Mouse (Mus musculus): ENCODE results near the gene Man2b2. TPM values are rescaled to one million over a fixed set of nuclear protein-coding genes. Genes with fewer than 3 reads are reported as not detected.

Man2b2 gene
- polyA plus RNA-seq, 1 experiment from 2014 or later = 12.3 TPM

- peaks cover 99% of the 10 kb centered on the region for H3K27me3 ChIP-seq
- H3K9me3 ChIP-seq (replicated peaks) = no peaks in the 10 kb centered on the region
- H3K36me3 ChIP-seq = no peaks in the 10 kb centered on the region
- no peak overlapping the region for H3K4me2 ChIP-seq
- peaks cover 22% of the 10 kb centered on the region for H3K4me1 ChIP-seq (replicated peaks)
- H3K4me3 ChIP-seq = no peak overlapping the region
- ATAC-seq (replicated peaks; ENCODE audit: insufficient number of reproducible peaks, insufficient read depth, low FRiP score, low read depth) = no peak
- 65% methylated on average over 7 of the region's 7 CpGs for WGBS
- no peak overlapping the region for H3K9ac ChIP-seq
- H3K27ac ChIP-seq = no peak overlapping the region
Observed at GRCm38 (mm10) chr5:36866701-36867250, 36.3 kb upstream of the Man2b2 start.

- Histone ChIP-seq H3K4me3 (no peak overlapping the region), H3K27ac (no peak overlapping the region), H3K4me1 (replicated peaks) (no peaks in the 10 kb centered on the region), H3K27me3 (peaks cover 53% of the 10 kb centered on the region), H3K4me2 (no peak overlapping the region), H3K36me3 (no peaks in the 10 kb centered on the region), H3K9ac (no peak overlapping the region), H3K9me3 (replicated peaks) (no peaks in the 10 kb centered on the region)
- ATAC-seq (replicated peaks; ENCODE audit: insufficient number of reproducible peaks, insufficient read depth, low FRiP score, low read depth) = no peak
- WGBS = 93% methylated on average over 2 of the region's 2 CpGs
Observed at GRCm38 (mm10) chr5:36861084-36861483, 30.6 kb upstream of the Man2b2 start.

DNA sequence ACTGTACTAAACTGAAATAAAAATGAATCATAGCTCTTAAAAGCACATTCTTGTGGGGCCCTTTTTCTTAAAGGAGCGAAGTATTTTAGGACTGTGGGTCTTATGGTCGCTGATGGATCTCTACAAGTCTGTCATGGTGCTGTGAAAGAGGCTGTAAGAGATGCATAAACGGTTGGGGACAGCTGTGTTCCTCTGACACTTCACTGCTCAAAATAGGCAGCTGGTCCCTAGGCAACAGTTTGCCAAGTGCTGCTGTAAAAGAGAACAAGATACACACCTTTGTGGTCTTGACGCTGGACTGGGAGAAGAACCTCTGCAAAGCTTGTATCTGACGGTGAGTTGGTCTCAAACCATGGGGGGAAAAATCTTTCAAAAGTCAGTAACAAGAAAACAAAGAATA is 27.1 kb upstream of the Man2b2 start:
- Histone ChIP-seq H3K36me3 (no peaks in the 10 kb centered on the region), H3K9ac (no peak overlapping the region), H3K4me3 (no peak overlapping the region), H3K4me1 (replicated peaks) (no peaks in the 10 kb centered on the region), H3K27ac (no peak overlapping the region), H3K9me3 (replicated peaks) (no peaks in the 10 kb centered on the region), H3K27me3 (peaks cover 19% of the 10 kb centered on the region), H3K4me2 (no peak overlapping the region)
- no peak for ATAC-seq (replicated peaks; ENCODE audit: insufficient number of reproducible peaks, insufficient read depth, low FRiP score, low read depth)
- 71% methylated on average over 5 of the region's 5 CpGs for WGBS

DNA sequence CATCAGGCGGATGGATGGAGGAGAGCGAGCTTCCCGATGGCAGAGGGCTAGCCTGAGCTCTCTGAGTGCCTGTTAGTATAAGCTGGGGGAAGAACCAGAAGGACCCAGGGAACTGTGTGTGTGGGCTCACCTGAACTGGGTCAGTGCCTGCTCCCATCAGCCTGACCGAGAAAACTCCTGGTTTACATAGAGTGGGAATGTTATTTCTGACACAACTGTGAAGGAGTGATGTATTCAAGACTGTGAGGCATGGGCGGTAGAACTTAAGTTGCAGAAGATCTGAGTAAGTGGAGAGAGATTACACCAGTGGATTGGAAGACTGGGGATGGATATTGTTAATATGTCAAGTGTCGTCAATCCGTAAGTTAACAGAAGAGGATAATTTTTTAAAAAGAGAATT is 26.1 kb upstream of the Man2b2 start:
- H3K9me3 ChIP-seq (replicated peaks) = no peaks in the 10 kb centered on the region
- H3K27me3 ChIP-seq = peaks cover 9% of the 10 kb centered on the region; the same call in 1 of the 2 replicates
- H3K9ac ChIP-seq = no peak overlapping the region
- H3K4me2 ChIP-seq = no peak overlapping the region
- no peaks in the 10 kb centered on the region for H3K36me3 ChIP-seq
- no peaks in the 10 kb centered on the region for H3K4me1 ChIP-seq (replicated peaks)
- no peak for ATAC-seq (replicated peaks; ENCODE audit: insufficient number of reproducible peaks, insufficient read depth, low FRiP score, low read depth)
- 80% methylated on average over 7 of the region's 7 CpGs for WGBS
- no peak overlapping the region for H3K27ac ChIP-seq
- no peak overlapping the region for H3K4me3 ChIP-seq

DNA sequence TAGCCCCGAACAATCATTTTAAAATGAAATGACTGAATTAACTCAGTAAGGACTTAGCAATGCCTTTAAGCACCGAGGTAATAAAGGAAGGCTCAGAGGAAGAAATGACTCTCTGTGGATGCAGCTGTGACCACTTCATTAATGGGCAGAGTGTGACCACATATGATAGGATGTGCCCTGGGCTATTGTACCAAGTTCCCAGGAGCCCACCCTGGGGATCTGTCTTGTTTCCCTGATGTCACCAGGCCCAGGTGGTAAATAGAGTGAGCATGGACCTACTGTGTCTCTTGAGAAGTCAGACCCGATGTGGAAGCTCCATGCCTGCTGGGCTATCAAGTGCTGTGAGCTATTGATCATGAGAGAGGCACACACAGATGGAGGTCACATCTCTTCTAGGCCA is 24.7 kb upstream of the Man2b2 start:
- Histone ChIP-seq H3K36me3 (no peaks in the 10 kb centered on the region), H3K9me3 (replicated peaks) (no peaks in the 10 kb centered on the region), H3K27me3 (peaks cover 9% of the 10 kb centered on the region; the same call in 1 of the 2 replicates), H3K27ac (no peak overlapping the region), H3K9ac (no peak overlapping the region), H3K4me1 (replicated peaks) (no peaks in the 10 kb centered on the region), H3K4me3 (no peak overlapping the region), H3K4me2 (no peak overlapping the region)
- ATAC-seq (replicated peaks; ENCODE audit: insufficient number of reproducible peaks, insufficient read depth, low FRiP score, low read depth) = no peak
- 74% methylated on average over 3 of the region's 3 CpGs for WGBS

GRCm38 (mm10) chr5:36851572-36851971 is 21.1 kb upstream of the Man2b2 start:
- H3K9ac ChIP-seq = no peak overlapping the region
- H3K4me3 ChIP-seq = no peak overlapping the region
- no peak for ATAC-seq (replicated peaks; ENCODE audit: insufficient number of reproducible peaks, insufficient read depth, low FRiP score, low read depth)
- H3K4me2 ChIP-seq = no peak overlapping the region
- no peak overlapping the region for H3K27ac ChIP-seq
- no peaks in the 10 kb centered on the region for H3K36me3 ChIP-seq
- H3K4me1 ChIP-seq (replicated peaks) = no peaks in the 10 kb centered on the region
- 61% methylated on average over 4 of the region's 4 CpGs for WGBS
- no peaks in the 10 kb centered on the region for H3K9me3 ChIP-seq (replicated peaks)
- H3K27me3 ChIP-seq = peaks cover 6% of the 10 kb centered on the region

DNA sequence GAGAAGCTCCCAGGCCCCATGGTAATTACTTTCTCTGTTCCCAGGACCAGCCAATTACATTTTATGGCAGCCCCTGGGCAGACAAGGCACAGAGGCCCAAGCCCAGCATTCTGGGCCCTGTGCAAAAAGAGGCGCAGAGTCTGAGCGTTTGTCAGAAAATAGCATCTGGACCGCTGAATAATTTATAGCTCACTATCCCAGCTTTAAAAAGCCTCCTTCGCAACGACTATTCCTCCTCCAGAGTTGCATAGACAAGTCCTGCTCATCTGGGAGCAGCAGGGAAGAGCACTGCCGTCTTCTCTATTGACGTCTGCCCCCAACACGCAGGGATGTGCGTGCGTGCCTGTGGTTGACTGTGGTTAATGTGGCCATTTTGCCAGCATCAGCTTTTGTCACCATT is 14.0 kb upstream of the Man2b2 start:
- no peak for ATAC-seq (replicated peaks; ENCODE audit: insufficient number of reproducible peaks, insufficient read depth, low FRiP score, low read depth)
- Histone ChIP-seq H3K27ac (no peak overlapping the region), H3K9ac (no peak overlapping the region), H3K9me3 (replicated peaks) (no peaks in the 10 kb centered on the region), H3K36me3 (no peaks in the 10 kb centered on the region), H3K27me3 (no peaks in the 10 kb centered on the region; the same call in 1 of the 2 replicates), H3K4me1 (replicated peaks) (no peaks in the 10 kb centered on the region), H3K4me3 (no peak overlapping the region), H3K4me2 (no peak overlapping the region)
- WGBS = 82% methylated on average over 10 of the region's 10 CpGs

DNA sequence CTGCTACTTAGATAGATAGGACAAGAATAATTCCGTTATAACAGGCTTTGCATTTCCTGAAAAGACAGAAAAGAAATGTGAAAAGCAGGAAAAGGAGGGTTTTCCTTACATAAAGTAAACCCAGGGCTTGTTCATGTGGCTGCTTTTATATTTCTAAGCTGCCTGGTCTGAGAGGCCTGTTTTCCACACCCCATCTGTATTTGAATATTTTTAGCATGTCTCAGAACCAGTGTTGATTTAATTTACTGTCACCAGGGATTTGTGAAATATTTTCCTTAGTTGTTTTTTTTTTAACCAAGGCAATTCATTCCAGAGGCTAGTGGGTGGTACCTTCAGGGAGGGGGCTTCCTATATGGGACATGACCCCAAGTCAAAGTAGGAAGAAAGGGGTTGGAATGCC is 11.2 kb upstream of the Man2b2 start:
- Histone ChIP-seq H3K4me1 (replicated peaks) (no peaks in the 10 kb centered on the region), H3K9ac (no peak overlapping the region), H3K27me3 (no peaks in the 10 kb centered on the region), H3K27ac (no peak overlapping the region), H3K9me3 (replicated peaks) (no peaks in the 10 kb centered on the region), H3K4me3 (no peak overlapping the region), H3K36me3 (no peaks in the 10 kb centered on the region), H3K4me2 (no peak overlapping the region)
- 31% methylated on average over 1 of the region's 1 CpGs for WGBS
- no peak for ATAC-seq (replicated peaks; ENCODE audit: insufficient number of reproducible peaks, insufficient read depth, low FRiP score, low read depth)

DNA sequence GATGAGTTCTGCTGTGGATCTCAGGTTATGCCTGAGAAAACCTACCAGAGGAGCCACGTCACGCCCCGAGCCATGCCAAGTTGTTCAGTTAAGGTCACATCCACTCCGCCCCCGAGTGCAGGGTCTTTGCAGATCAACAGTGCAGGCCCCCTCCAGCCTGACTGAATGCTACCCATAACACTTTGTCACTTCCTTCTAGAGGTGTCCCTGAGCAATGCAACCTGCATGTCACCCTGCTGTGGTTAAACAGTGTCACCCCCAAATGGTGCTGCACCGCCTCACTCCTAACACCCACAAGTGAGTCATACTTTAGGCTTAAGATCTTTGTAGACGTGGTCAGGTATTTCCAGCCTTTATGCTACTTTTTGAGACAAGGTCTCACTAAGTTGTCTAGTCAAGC is 9.6 kb upstream of the Man2b2 start:
- 72% methylated on average over 7 of the region's 7 CpGs for WGBS
- no peak overlapping the region for H3K4me2 ChIP-seq
- ATAC-seq (replicated peaks; ENCODE audit: insufficient number of reproducible peaks, insufficient read depth, low FRiP score, low read depth) = no peak

GRCm38 (mm10) chr5:36839602-36840001 is 9.1 kb upstream of the Man2b2 start:
- WGBS = 55% methylated on average over 8 of the region's 8 CpGs
- no peaks in the 10 kb centered on the region for H3K27me3 ChIP-seq
- no peak overlapping the region for H3K9ac ChIP-seq
- no peak overlapping the region for H3K4me3 ChIP-seq
- H3K9me3 ChIP-seq (replicated peaks) = no peaks in the 10 kb centered on the region
- ATAC-seq (replicated peaks; ENCODE audit: insufficient number of reproducible peaks, insufficient read depth, low FRiP score, low read depth) = no peak
- no peak overlapping the region for H3K27ac ChIP-seq
- no peaks in the 10 kb centered on the region for H3K4me1 ChIP-seq (replicated peaks)
- H3K36me3 ChIP-seq = no peaks in the 10 kb centered on the region
- no peak overlapping the region for H3K4me2 ChIP-seq

More for the DNA sequence above, 9.6 kb upstream of the Man2b2 start:
- Histone ChIP-seq H3K27ac (no peak overlapping the region), H3K4me1 (replicated peaks) (no peaks in the 10 kb centered on the region), H3K4me3 (no peak overlapping the region), H3K27me3 (no peaks in the 10 kb centered on the region), H3K9me3 (replicated peaks) (no peaks in the 10 kb centered on the region), H3K36me3 (no peaks in the 10 kb centered on the region), H3K9ac (no peak overlapping the region)

DNA sequence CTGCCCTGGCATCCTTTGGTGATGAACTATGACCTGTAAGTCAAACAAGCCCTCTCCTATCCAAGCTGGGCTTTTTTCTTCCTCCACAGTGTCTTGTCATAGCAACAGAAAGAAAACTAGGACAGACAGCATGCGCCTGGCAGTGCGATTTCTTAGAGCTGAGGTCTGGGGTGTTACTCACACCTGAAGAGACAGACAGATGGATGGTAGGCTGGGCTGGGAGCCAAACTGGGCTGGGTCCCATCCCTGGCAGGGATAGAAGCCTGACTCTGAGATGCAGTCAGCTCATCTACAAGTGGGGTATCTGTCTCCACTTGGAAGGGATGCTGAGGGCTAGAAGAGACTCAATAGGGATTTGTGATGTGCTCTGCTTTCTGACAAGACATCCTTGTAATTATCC is 8.6 kb upstream of the Man2b2 start:
- H3K4me2 ChIP-seq = no peak overlapping the region
- no peak for ATAC-seq (replicated peaks; ENCODE audit: insufficient number of reproducible peaks, insufficient read depth, low FRiP score, low read depth)
- no peak overlapping the region for H3K27ac ChIP-seq
- H3K9ac ChIP-seq = no peak overlapping the region
- H3K4me1 ChIP-seq (replicated peaks) = no peaks in the 10 kb centered on the region
- no peaks in the 10 kb centered on the region for H3K27me3 ChIP-seq
- no peaks in the 10 kb centered on the region for H3K9me3 ChIP-seq (replicated peaks)
- H3K4me3 ChIP-seq = no peak overlapping the region
- H3K36me3 ChIP-seq = no peaks in the 10 kb centered on the region
- WGBS = 73% methylated on average over 2 of the region's 2 CpGs

DNA sequence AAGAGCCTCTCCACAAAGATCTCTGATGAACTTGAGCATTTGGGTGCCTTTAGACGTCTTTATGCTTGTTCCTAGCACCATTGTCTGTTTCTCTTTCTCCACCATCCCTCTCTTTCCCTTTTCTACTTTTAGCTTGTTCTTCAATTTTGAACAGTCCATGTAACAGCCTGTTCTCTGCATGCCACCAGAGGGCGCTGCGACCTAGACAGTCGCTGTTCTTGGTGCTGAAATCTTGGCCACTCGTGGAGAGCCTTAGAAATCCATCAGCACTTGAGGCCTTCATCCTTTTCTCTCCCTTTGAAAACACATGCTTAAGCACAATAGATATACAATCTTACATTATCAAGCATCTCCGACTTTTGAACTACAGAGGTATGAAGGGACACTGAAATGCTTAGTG is 5.5 kb upstream of the Man2b2 start:
- Histone ChIP-seq H3K36me3 (no peaks in the 10 kb centered on the region), H3K4me2 (no peak overlapping the region), H3K27me3 (no peaks in the 10 kb centered on the region), H3K4me1 (replicated peaks) (peaks cover 2% of the 10 kb centered on the region), H3K9ac (no peak overlapping the region), H3K27ac (no peak overlapping the region), H3K4me3 (no peak overlapping the region), H3K9me3 (replicated peaks) (no peaks in the 10 kb centered on the region)
- WGBS = under 1% methylated on average over 6 of the region's 6 CpGs
- ATAC-seq (replicated peaks; ENCODE audit: insufficient number of reproducible peaks, insufficient read depth, low FRiP score, low read depth) = no peak
